Mouse (Mus musculus) adrenal gland, adult 8-10 months (tissue): ENCODE data around the gene She. TPM values are rescaled to one million over a fixed set of nuclear protein-coding genes. Genes with fewer than 3 reads are reported as not detected.

Experiments used
- DNase-seq: peaks from one replicate; pipeline ENCODE4 v3.0.0; 2022
- total RNA-seq, 4 experiments: library from RNA; stranded (reverse); gene quantifications; 2 replicates each; pipeline ENCODE4 v1.2.4; 2022

She gene
- total RNA-seq, 4 experiments from 2014 or later = 5.6 to 11.6 (median 10.1) TPM

- no peak for DNase-seq
Measured at GRCm38 (mm10) chr3:89887582-89888230, 56.5 kb downstream of the She start.

DNA sequence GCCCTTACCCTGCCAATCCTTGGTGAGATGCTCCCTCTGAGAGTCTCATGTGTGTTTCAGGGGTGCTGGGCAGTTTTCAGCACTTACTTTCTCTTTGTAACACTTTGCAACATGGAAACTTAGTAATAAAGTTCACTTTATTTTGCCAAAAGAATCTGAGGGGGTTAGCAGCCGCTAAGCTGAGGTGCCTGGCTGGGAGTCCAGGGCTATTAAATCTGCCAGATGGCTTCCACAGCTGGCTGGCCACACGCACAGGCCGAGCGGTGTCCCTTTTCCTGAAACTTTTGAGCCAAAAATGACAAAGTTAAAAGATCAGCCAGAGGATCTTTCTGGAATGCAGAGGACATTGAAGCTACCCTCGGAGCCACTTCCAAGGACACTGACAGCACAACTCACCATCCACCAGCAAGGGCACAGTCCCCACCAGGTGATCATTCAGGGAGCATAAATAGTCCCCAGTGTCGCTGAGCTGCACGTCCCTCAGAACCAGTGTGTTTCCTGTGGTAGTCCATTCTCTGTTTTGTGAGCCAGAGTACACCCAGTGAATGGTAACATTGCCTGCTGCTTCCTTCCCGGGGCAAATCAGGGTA lies 58.8 kb downstream of the She start:
- DNase-seq = no peak

GRCm38 (mm10) chr3:89891696-89892095 lies 60.5 kb downstream of the She start:
- DNase-seq = no peak

DNA sequence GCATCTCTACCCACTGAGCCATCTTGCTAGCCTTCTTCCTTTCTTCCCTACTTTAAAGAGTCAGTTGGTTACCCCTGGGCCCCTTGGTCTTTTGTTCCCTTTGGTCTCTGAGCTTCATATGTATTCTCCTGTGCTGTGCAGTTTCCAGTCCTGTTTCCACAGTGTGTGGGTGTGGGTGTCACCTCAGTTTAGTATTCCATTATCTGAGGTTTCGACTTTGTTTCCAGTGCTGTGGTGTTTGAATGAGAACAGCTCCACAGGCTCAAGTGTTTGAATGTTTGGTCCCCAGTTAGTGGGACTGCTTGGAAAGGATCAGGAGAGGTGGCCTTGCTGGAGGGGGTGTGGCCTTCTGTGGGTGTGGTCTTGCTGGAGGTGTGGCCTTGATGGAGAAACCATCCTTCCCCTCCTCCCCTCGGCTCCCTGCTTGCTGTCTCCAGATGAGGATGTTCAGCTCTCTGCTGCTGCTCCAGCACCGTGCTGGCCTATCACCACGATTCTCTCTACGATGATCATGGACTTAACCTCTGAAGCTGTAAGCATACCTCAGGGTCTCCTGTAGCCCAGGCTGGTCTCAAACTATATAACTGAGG lies 61.4 kb downstream of the She start:
- no peak for DNase-seq

DNA sequence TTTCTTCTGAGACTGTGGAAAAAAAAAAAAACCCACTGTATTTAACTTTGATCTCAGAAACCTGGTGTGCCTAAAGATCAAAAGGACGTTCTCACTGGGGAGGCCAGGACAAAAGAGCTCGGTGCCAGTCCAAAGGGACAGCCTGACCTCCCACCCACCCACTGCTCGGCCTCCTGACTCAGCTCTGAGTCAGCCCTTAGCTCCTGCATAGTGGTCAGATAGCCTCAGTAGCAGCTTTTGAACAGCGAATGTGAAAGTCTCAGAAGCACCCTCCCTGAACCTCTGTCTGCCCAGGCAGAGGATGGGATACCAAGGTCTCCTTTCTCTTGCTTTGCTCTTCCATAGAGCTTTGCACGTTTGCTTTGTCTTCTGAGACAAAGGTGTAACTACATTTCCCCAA lies 65.4 kb downstream of the She start:
- DNase-seq = peak; percentile 64

DNA sequence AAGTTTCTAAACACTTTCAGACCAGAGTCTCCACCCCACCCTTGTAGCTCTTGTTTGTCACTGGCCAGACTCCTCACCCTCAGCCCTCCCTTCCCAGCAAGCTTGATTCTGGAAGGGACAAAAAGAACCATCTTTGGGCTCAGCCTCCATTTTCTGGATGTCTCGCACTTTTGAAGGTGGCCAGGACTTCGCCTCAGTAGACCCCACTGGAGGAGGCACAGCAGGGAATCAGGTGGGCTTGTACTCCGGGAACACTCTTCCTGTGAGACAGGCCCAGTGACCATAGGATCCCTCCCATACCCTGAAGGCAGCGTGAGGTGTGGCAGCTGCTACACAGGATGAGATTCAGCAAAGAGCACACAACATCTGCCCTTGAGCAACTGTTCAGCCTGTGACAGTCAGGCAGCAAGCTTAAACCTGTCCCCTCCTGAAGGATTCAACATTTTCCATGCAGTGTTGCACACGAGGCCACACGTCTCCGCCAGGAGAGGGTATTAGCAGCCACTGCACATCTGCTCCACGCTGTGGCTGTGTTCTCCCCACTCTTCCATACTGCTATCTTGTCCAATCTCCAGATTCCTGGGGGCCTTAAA lies 66.1 kb downstream of the She start:
- DNase-seq = no peak

DNA sequence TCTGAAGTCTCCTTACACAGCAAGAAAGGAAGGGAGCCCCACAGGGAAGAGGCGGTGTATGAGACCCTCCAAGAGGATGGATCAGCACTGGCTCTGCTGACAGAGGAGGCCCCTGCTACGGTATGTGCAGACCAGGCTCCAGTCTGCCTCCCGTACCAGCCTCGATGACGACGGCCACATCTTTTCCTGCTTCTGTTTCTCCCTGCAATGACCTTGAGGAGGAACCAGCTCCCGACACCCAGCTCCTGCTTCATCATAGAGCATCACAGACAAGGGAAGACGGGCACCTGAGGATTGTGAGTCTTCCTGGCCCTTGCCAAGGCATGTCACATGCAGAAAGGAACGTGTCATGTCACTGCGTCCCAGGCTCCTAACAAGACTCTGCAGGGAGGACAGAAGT lies 66.8 kb downstream of the She start:
- no peak for DNase-seq

DNA sequence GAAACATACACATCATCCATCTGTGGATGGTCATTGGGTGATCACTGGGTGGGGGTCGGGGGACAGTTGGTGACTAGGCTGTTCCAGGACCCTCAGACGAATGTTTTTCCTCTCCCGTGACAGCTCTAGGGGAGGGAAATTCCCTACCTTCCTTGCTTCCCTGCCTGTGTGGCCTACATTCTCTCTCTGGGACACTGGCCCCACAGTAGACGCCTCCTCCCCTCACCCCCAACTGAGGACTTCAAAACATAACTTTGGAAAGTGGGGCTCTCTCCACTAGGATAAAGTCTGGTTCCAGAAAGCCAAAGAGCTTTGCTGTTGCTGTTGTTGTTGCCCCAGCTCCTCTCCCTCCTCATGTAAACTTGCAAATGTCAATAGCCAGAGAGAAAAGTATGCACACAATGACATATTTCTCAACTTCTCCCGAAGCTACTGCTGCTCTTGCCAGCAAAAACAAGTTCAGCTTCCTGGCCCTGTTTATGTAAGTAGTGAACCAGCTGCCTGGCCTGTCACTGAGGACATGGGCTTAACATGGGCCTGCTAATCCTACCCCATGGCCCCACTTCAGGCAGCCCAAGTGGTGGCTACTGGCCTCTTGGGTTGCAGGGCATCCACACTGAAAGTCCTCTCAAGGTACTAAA lies 67.8 kb downstream of the She start:
- DNase-seq = no peak

- DNase-seq = no peak
Measured at GRCm38 (mm10) chr3:89899511-89899908, 68.3 kb downstream of the She start.

GRCm38 (mm10) chr3:89907846-89908245 lies 76.7 kb downstream of the She start:
- no peak for DNase-seq

Other genes with a start within 250 kb of the She start
- 10 to 100 TPM; 38.7 to 57.6 (median 46.9) TPM for gene Adar, start 116.3 kb upstream of the She start, total RNA-seq
- 1 to 10 TPM; 4.9 to 7.5 (median 5.6) TPM for gene Chrnb2, start 66.7 kb upstream of the She start, total RNA-seq
- gene Ube2q1, start 57.8 kb upstream of the She start, total RNA-seq = 10 to 100 TPM; 65.6 to 74.6 (median 72.5) TPM
- gene Il6ra, start 81.8 kb downstream of the She start, total RNA-seq = 10 to 100 TPM in 2 of 4 experiments, 1 to 10 TPM in 2; 6.7 to 13.4 (median 10.1) TPM
- gene Atp8b2, start 132.1 kb downstream of the She start, total RNA-seq = 10 to 100 TPM; 31.6 to 63.7 (median 46.1) TPM
- 100 to 1,000 TPM; 131 to 171 (median 149) TPM for gene Hax1, start 167.4 kb downstream of the She start, total RNA-seq
- gene 4933434E20Rik, start 220.3 kb downstream of the She start, total RNA-seq = 100 to 1,000 TPM in 3 of 4 experiments, 10 to 100 TPM in 1; 88.7 to 119 (median 108) TPM
- gene Ubap2l, start 221.3 kb downstream of the She start, total RNA-seq = 100 to 1,000 TPM; 135 to 210 (median 161) TPM
- gene Tpm3, start 241.3 kb downstream of the She start, total RNA-seq = 100 to 1,000 TPM; 162 to 262 (median 231) TPM